Mouse (Mus musculus): ENCODE results near the gene Ly6g5c. TPM values are rescaled to one million over a fixed set of nuclear protein-coding genes. Genes with fewer than 3 reads are reported as not detected.
A peak's percentile ranks its signal among the peaks of the same experiment; 100 is the strongest.
"Not testable (repeated sequence)": the region's sequence is repeated elsewhere in the genome, so short reads cannot be mapped to it uniquely, and the experiment has no call there.

Ly6g5c gene
- polyA plus RNA-seq, 1 experiment, result 0.28 TPM

DNA sequence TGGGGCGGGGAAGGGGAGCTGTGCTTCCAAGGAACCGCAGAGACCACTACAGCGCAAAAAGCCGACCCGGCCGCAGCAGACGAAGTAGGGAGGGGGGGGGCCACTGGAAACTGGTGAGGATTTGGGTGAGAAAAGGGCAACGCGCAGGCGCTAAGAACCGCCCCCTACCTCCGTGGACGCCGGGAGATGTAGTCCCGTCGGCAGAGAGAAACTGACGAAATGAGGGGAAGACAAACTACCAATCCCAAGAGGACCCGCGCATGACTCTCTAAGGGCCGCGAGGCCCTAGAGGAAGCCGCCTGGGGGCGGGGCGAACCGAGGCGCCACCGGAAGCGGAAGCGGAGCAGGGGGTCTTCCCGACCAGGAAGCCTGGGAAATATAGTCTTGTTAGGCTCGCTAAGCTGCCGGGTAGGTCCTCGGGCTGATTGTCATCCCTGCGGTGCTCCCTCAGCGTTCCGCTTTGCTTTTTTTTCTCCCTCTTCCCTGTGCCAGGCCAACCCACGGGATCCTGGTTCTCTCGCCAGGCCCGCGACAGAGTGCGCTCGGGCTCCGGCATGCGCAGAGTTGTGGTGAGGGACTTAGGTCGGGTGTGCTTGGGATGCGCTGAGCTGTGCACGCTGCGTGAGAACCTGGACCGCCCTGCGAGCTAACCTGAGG, 13.2 kb downstream of the Ly6g5c start, which contains the start of gene Gpank1:
TSS of gene Gpank1 (plus strand) at position 313 of the 657 bp plus-strand sequence.
- WGBS, result under 1% methylated on average over 50 of the region's 50 CpGs
- TF ChIP-seq CTCF (IDR thresholded peaks at IDR 0.05; ENCODE audit: borderline replicate concordance, insufficient read depth, low read depth, low read length) (no peak), POLR2A (IDR thresholded peaks at IDR 0.05; ENCODE audit: borderline replicate concordance, insufficient read depth, low read length) (peak; percentile 52; the same call in 1 of the 2 replicates)
- peaks cover 6% of the 10 kb centered on the region; the same call in 1 of the 2 replicates for H3K4me1 ChIP-seq (ENCODE audit: control insufficient read depth, insufficient read depth, low read length)
- H3K27me3 ChIP-seq (ENCODE audit: control insufficient read depth, insufficient read depth, low read length), result no peaks in the 10 kb centered on the region
- peak within 1 kb of the TSS; percentile 74 for H3K27ac ChIP-seq (ENCODE audit: insufficient read depth, low read length)
- H3K4me3 ChIP-seq (replicated peaks; ENCODE audit: insufficient read depth, low read depth, low read length), result peak within 1 kb of the TSS; percentile 90
- DNase-seq, result peak; percentile 96 to 99

- H3K27me3 ChIP-seq (ENCODE audit: control insufficient read depth, insufficient read depth, low read length), result no peaks in the 10 kb centered on the region
- DNase-seq, result peak; percentile 76 to 82
- H3K4me1 ChIP-seq (ENCODE audit: control insufficient read depth, insufficient read depth, low read length), result peaks cover 6% of the 10 kb centered on the region; the same call in 1 of the 2 replicates
- TF ChIP-seq CTCF (IDR thresholded peaks at IDR 0.05; ENCODE audit: borderline replicate concordance, insufficient read depth, low read depth, low read length) (peak; percentile 54; the same call in 1 of the 2 replicates), POLR2A (IDR thresholded peaks at IDR 0.05; ENCODE audit: borderline replicate concordance, insufficient read depth, low read length) (no peak; the same call in 1 of the 2 replicates)
- peak within 1 kb of the TSS; percentile 74 for H3K27ac ChIP-seq (ENCODE audit: insufficient read depth, low read length)
- WGBS, result under 1% methylated on average over 19 of the region's 19 CpGs
- peak within 1 kb of the TSS; percentile 90 for H3K4me3 ChIP-seq (replicated peaks; ENCODE audit: insufficient read depth, low read depth, low read length)
These were observed 13.8 kb downstream of the Ly6g5c start, which contains the start of gene Csnk2b for GRCm38 (mm10) chr17:35121871-35122303. Gene Csnk2b, minus strand, starts transcription at chr17:35122053.

- not testable (repeated sequence) for DNase-seq; H3K27me3 ChIP-seq (ENCODE audit: control insufficient read depth, insufficient read depth, low read length); H3K4me3 ChIP-seq (replicated peaks; ENCODE audit: insufficient read depth, low read depth, low read length); H3K4me1 ChIP-seq (ENCODE audit: control insufficient read depth, insufficient read depth, low read length); H3K27ac ChIP-seq (ENCODE audit: insufficient read depth, low read length)
- 73% methylated on average over 9 of the region's 9 CpGs for WGBS
These were observed 15.2 kb downstream of the Ly6g5c start for GRCm38 (mm10) chr17:35123287-35123686.

GRCm38 (mm10) chr17:35124261-35124896, 16.3 kb downstream of the Ly6g5c start:
- not testable (repeated sequence) for H3K4me3 ChIP-seq (replicated peaks; ENCODE audit: insufficient read depth, low read depth, low read length); H3K27ac ChIP-seq (ENCODE audit: insufficient read depth, low read length); H3K27me3 ChIP-seq (ENCODE audit: control insufficient read depth, insufficient read depth, low read length); DNase-seq; H3K4me1 ChIP-seq (ENCODE audit: control insufficient read depth, insufficient read depth, low read length)
- 92% methylated on average over 12 of the region's 12 CpGs for WGBS

DNA sequence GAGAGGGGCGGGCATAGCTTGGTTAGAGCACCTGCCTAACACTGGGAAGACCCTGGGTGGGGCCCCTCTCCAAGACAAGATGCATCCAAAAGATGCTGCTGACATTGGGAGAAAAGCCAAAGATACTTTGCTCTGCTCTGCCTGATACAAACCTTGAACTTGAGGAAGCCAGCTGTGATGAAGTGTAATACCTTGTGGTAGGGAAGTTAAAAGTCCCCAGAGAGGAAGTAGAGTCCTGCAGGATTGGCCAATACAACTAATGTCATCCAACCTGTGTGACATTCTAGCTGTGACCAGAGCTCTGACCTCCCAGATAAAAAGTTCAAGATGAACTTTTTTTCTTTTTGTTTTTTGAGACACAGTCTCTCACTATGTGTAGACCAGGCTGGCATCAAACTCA, 17.0 kb downstream of the Ly6g5c start:
- Histone ChIP-seq H3K4me1 (ENCODE audit: control insufficient read depth, insufficient read depth, low read length) (peaks cover 10% of the 10 kb centered on the region), H3K27me3 (ENCODE audit: control insufficient read depth, insufficient read depth, low read length) (no peaks in the 10 kb centered on the region), H3K4me3 (replicated peaks; ENCODE audit: insufficient read depth, low read depth, low read length) (no peak overlapping the region), H3K27ac (ENCODE audit: insufficient read depth, low read length) (no peak overlapping the region)
- DNase-seq, result no peak
- WGBS, result 94% methylated on average over 1 of the region's 1 CpGs
- TF ChIP-seq CTCF (IDR thresholded peaks at IDR 0.05; ENCODE audit: borderline replicate concordance, insufficient read depth, low read depth, low read length) (no peak), POLR2A (IDR thresholded peaks at IDR 0.05; ENCODE audit: borderline replicate concordance, insufficient read depth, low read length) (no peak)

- peak overlapping the region; percentile 10; the same call in 1 of the 2 replicates for H3K27ac ChIP-seq (ENCODE audit: insufficient read depth, low read length)
- peaks cover 10% of the 10 kb centered on the region for H3K4me1 ChIP-seq (ENCODE audit: control insufficient read depth, insufficient read depth, low read length)
- H3K4me3 ChIP-seq (replicated peaks; ENCODE audit: insufficient read depth, low read depth, low read length), result peak overlapping the region; percentile 23
- no peak for DNase-seq
- TF ChIP-seq POLR2A (IDR thresholded peaks at IDR 0.05; ENCODE audit: borderline replicate concordance, insufficient read depth, low read length), result no peak
- TF ChIP-seq CTCF (IDR thresholded peaks at IDR 0.05; ENCODE audit: borderline replicate concordance, insufficient read depth, low read depth, low read length), result no peak
- WGBS, result 27% methylated on average over 6 of the region's 6 CpGs
- H3K27me3 ChIP-seq (ENCODE audit: control insufficient read depth, insufficient read depth, low read length), result no peaks in the 10 kb centered on the region
These were observed 17.5 kb downstream of the Ly6g5c start for GRCm38 (mm10) chr17:35125578-35125977.

DNA sequence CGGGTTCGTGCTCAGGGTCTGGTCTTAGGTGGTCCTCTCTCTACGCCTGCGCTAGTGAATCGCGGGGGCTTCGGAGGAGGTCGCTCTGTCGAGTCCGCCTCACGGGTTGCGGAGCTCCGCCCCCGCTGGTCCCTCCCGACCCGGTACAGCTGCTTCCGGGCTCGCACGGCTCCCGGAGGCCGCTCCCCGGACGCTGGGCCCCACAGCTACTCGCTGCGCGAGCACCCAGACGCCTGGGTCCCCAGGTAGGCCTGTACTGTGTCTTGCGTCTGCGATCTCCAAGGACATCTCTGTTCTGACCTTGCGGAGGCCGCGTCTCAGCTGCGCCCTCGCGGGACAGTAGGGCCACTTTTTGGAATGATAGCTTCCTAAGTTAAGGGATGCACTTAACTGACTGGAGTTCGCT, 18.1 kb downstream of the Ly6g5c start, which contains the start of gene D17H6S53E:
TSS of gene D17H6S53E (plus strand) at position 168 of the 406 bp plus-strand sequence.
- DNase-seq, result peak; percentile 73 to 78
- peaks cover 10% of the 10 kb centered on the region for H3K4me1 ChIP-seq (ENCODE audit: control insufficient read depth, insufficient read depth, low read length)
- 1% methylated on average over 36 of the region's 36 CpGs for WGBS

GRCm38 (mm10) chr17:35127017-35127416, 18.9 kb downstream of the Ly6g5c start:
- Histone ChIP-seq H3K4me1 (ENCODE audit: control insufficient read depth, insufficient read depth, low read length) (peaks cover 10% of the 10 kb centered on the region), H3K4me3 (replicated peaks; ENCODE audit: insufficient read depth, low read depth, low read length) (peak overlapping the region; percentile 79)
- no peak for DNase-seq

More for the DNA sequence above, 18.1 kb downstream of the Ly6g5c start, which contains the start of gene D17H6S53E:
- peak within 1 kb of the TSS; percentile 78 for H3K27ac ChIP-seq (ENCODE audit: insufficient read depth, low read length)
- peak within 1 kb of the TSS; percentile 79 for H3K4me3 ChIP-seq (replicated peaks; ENCODE audit: insufficient read depth, low read depth, low read length)
- H3K27me3 ChIP-seq (ENCODE audit: control insufficient read depth, insufficient read depth, low read length), result no peaks in the 10 kb centered on the region
- peak; percentile 57; the same call in 1 of the 2 replicates for TF ChIP-seq POLR2A (IDR thresholded peaks at IDR 0.05; ENCODE audit: borderline replicate concordance, insufficient read depth, low read length)
- TF ChIP-seq CTCF (IDR thresholded peaks at IDR 0.05; ENCODE audit: borderline replicate concordance, insufficient read depth, low read depth, low read length), result no peak

More at GRCm38 (mm10) chr17:35127017-35127416, 18.9 kb downstream of the Ly6g5c start:
- no peak overlapping the region for H3K27ac ChIP-seq (ENCODE audit: insufficient read depth, low read length)
- WGBS, result 57% methylated on average over 13 of the region's 13 CpGs
- TF ChIP-seq CTCF (IDR thresholded peaks at IDR 0.05; ENCODE audit: borderline replicate concordance, insufficient read depth, low read depth, low read length) (no peak), POLR2A (IDR thresholded peaks at IDR 0.05; ENCODE audit: borderline replicate concordance, insufficient read depth, low read length) (no peak)
- no peaks in the 10 kb centered on the region for H3K27me3 ChIP-seq (ENCODE audit: control insufficient read depth, insufficient read depth, low read length)
